Mouse (Mus musculus): ENCODE results near the gene Mthfr. TPM values are rescaled to one million over a fixed set of nuclear protein-coding genes. Genes with fewer than 3 reads are reported as not detected.

The Mthfr gene
- polyA plus RNA-seq, 1 experiment, result 19.7 TPM

DNA sequence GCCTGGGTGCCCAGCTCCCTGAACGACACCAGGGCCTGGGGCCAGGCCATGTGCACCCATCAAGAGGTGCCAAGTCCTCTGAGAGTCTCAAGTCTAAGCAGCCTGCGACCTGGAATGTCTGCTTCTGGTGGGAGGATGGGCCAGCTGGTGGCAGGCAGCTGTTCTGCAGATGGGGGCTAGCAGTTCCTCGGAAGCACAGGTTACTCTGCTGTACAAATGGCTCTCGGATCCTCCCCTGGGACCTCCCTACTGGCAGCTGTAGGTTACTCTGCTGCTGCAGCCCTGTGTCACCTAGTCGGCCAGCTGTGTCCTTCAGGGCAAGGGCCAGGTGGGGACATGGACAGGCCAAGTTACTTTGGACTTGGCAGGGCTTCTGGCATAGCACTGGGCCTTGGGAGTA is 32.6 kb downstream of the Mthfr start:
- H3K27me3 ChIP-seq (ENCODE audit: control insufficient read depth, insufficient read depth, low read length), result no peaks in the 10 kb centered on the region
- no peaks in the 10 kb centered on the region for H3K36me3 ChIP-seq (ENCODE audit: control insufficient read depth, insufficient read depth, low read length)
- peaks cover 2% of the 10 kb centered on the region; the same call in 1 of the 2 replicates for H3K4me1 ChIP-seq (ENCODE audit: control insufficient read depth, insufficient read depth, insufficient read length)
- DNase-seq (ENCODE audit: low read depth in 1 of 2, low spot score in 2 of 2), result no peak
- H3K4me3 ChIP-seq (ENCODE audit: extremely low read depth, insufficient read depth, insufficient read length), result no peak overlapping the region
- WGBS, result 48% methylated on average over 5 of the region's 5 CpGs
- TF ChIP-seq CTCF (IDR thresholded peaks at IDR 0.05; ENCODE audit: extremely low read depth, insufficient read depth, insufficient read length, insufficient replicate concordance) (no peak), POLR2A (IDR thresholded peaks at IDR 0.05; ENCODE audit: low read depth, low read length) (no peak)
- no peak overlapping the region for H3K27ac ChIP-seq (ENCODE audit: insufficient read depth, low read length)

GRCm38 (mm10) chr4:148074521-148075189 is 35.8 kb downstream of the Mthfr start:
- 49% methylated on average over 17 of the region's 17 CpGs for WGBS
- TF ChIP-seq CTCF (IDR thresholded peaks at IDR 0.05; ENCODE audit: extremely low read depth, insufficient read depth, insufficient read length, insufficient replicate concordance), result no peak
- no peak for TF ChIP-seq POLR2A (IDR thresholded peaks at IDR 0.05; ENCODE audit: low read depth, low read length)
- H3K4me1 ChIP-seq (ENCODE audit: control insufficient read depth, insufficient read depth, insufficient read length), result no peaks in the 10 kb centered on the region; the same call in 1 of the 2 replicates
- peak in 1 of 2 experiments; percentile 12 for DNase-seq (ENCODE audit: low read depth in 1 of 2, low spot score in 2 of 2)
- no peaks in the 10 kb centered on the region for H3K27me3 ChIP-seq (ENCODE audit: control insufficient read depth, insufficient read depth, low read length)
- H3K27ac ChIP-seq (ENCODE audit: insufficient read depth, low read length), result no peak overlapping the region
- H3K4me3 ChIP-seq (ENCODE audit: extremely low read depth, insufficient read depth, insufficient read length), result peak overlapping the region; percentile 48; the same call in 1 of the 2 replicates
- no peaks in the 10 kb centered on the region for H3K36me3 ChIP-seq (ENCODE audit: control insufficient read depth, insufficient read depth, low read length)

DNA sequence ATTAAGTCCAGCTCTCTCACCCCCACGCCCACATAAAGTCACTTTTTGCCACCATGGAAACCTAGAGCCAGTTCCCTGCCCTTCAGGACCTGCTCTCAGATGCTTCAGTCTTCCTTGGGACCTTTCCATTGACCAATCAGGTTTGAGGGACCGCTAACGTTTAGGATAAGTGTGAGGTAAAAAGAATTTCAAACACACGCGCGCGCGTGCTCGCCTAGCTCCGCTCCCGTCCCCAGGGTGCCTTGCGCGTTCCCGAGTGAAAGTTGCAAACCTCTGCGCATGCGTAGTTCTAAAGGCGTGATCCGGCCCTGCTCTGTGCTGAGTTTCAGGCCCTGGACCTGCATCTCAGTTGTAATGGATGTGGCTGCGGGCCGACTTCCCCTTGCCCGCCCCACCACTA is 36.4 kb downstream of the Mthfr start:
- peak overlapping the region; percentile 48; the same call in 1 of the 2 replicates for H3K4me3 ChIP-seq (ENCODE audit: extremely low read depth, insufficient read depth, insufficient read length)
- WGBS, result 34% methylated on average over 21 of the region's 21 CpGs
- H3K27me3 ChIP-seq (ENCODE audit: control insufficient read depth, insufficient read depth, low read length), result no peaks in the 10 kb centered on the region
- DNase-seq (ENCODE audit: low read depth in 1 of 2, low spot score in 2 of 2), result peak; percentile 38 to 68
- TF ChIP-seq CTCF (IDR thresholded peaks at IDR 0.05; ENCODE audit: extremely low read depth, insufficient read depth, insufficient read length, insufficient replicate concordance), result no peak
- TF ChIP-seq POLR2A (IDR thresholded peaks at IDR 0.05; ENCODE audit: low read depth, low read length), result no peak
- H3K4me1 ChIP-seq (ENCODE audit: control insufficient read depth, insufficient read depth, insufficient read length), result no peaks in the 10 kb centered on the region
- no peak overlapping the region for H3K27ac ChIP-seq (ENCODE audit: insufficient read depth, low read length)
- H3K36me3 ChIP-seq (ENCODE audit: control insufficient read depth, insufficient read depth, low read length), result peaks cover 2% of the 10 kb centered on the region; the same call in 1 of the 2 replicates

- no peak for DNase-seq (ENCODE audit: low read depth in 1 of 2, low spot score in 2 of 2)
- H3K27ac ChIP-seq (ENCODE audit: insufficient read depth, low read length), result no peak overlapping the region
- peaks cover 4% of the 10 kb centered on the region; the same call in 1 of the 2 replicates for H3K36me3 ChIP-seq (ENCODE audit: control insufficient read depth, insufficient read depth, low read length)
- WGBS, result 90% methylated on average over 6 of the region's 6 CpGs
- no peaks in the 10 kb centered on the region for H3K27me3 ChIP-seq (ENCODE audit: control insufficient read depth, insufficient read depth, low read length)
- TF ChIP-seq POLR2A (IDR thresholded peaks at IDR 0.05; ENCODE audit: low read depth, low read length), result no peak
- no peak for TF ChIP-seq CTCF (IDR thresholded peaks at IDR 0.05; ENCODE audit: extremely low read depth, insufficient read depth, insufficient read length, insufficient replicate concordance)
- H3K4me1 ChIP-seq (ENCODE audit: control insufficient read depth, insufficient read depth, insufficient read length), result no peaks in the 10 kb centered on the region
- no peak overlapping the region for H3K4me3 ChIP-seq (ENCODE audit: extremely low read depth, insufficient read depth, insufficient read length)
Measured at GRCm38 (mm10) chr4:148075881-148076280, 37.0 kb downstream of the Mthfr start.

- H3K27me3 ChIP-seq (ENCODE audit: control insufficient read depth, insufficient read depth, low read length), result no peaks in the 10 kb centered on the region
- no peak overlapping the region for H3K4me3 ChIP-seq (ENCODE audit: extremely low read depth, insufficient read depth, insufficient read length)
- no peak overlapping the region for H3K27ac ChIP-seq (ENCODE audit: insufficient read depth, low read length)
- 90% methylated on average over 6 of the region's 6 CpGs for WGBS
- DNase-seq (ENCODE audit: low read depth in 1 of 2, low spot score in 2 of 2), result no peak
- peaks cover 6% of the 10 kb centered on the region for H3K36me3 ChIP-seq (ENCODE audit: control insufficient read depth, insufficient read depth, low read length)
- peaks cover 11% of the 10 kb centered on the region; the same call in 1 of the 2 replicates for H3K4me1 ChIP-seq (ENCODE audit: control insufficient read depth, insufficient read depth, insufficient read length)
- TF ChIP-seq CTCF (IDR thresholded peaks at IDR 0.05; ENCODE audit: extremely low read depth, insufficient read depth, insufficient read length, insufficient replicate concordance), result no peak
- TF ChIP-seq POLR2A (IDR thresholded peaks at IDR 0.05; ENCODE audit: low read depth, low read length), result no peak
Measured at GRCm38 (mm10) chr4:148079212-148079611, 40.3 kb downstream of the Mthfr start.

DNA sequence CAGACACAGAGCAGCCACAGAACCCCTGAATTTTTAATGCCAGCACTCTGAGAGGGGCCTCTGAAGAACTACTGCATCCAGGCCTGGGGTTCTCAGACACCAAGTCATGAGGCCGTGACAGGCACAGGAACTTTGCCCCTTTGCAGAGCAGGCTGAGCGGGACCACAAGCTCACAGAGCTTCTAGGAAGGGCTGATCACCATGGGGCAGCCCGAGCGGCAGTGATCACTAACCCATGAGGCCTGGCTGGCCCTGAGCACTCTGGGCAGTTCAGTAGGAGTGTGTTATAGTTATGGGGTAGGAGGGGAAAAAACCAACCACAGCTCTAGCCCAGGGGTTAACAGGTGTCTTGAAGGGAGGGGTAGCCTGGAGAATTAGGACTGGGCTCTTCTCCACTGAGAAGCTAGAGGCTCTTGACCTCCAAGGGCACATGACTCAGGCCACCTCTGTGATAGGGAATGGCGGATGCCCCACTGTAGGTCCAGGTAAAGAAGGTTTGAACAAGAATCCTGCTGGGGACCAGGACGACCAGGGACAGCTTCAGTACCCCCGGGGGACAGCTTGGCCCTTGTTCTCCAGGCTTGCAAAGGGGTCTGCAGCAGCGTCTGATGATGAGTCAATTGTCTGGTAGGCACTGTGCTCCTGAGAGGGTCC is 41.2 kb downstream of the Mthfr start:
- 90% methylated on average over 8 of the region's 8 CpGs for WGBS
- H3K27me3 ChIP-seq (ENCODE audit: control insufficient read depth, insufficient read depth, low read length), result no peaks in the 10 kb centered on the region
- no peak for DNase-seq (ENCODE audit: low read depth in 1 of 2, low spot score in 2 of 2)
- H3K27ac ChIP-seq (ENCODE audit: insufficient read depth, low read length), result no peak overlapping the region
- no peak for TF ChIP-seq CTCF (IDR thresholded peaks at IDR 0.05; ENCODE audit: extremely low read depth, insufficient read depth, insufficient read length, insufficient replicate concordance)
- no peak for TF ChIP-seq POLR2A (IDR thresholded peaks at IDR 0.05; ENCODE audit: low read depth, low read length)
- peaks cover 6% of the 10 kb centered on the region for H3K36me3 ChIP-seq (ENCODE audit: control insufficient read depth, insufficient read depth, low read length)
- H3K4me3 ChIP-seq (ENCODE audit: extremely low read depth, insufficient read depth, insufficient read length), result no peak overlapping the region
- H3K4me1 ChIP-seq (ENCODE audit: control insufficient read depth, insufficient read depth, insufficient read length), result peaks cover 11% of the 10 kb centered on the region; the same call in 1 of the 2 replicates

GRCm38 (mm10) chr4:148080597-148080973 is 41.7 kb downstream of the Mthfr start:
- no peak for DNase-seq (ENCODE audit: low read depth in 1 of 2, low spot score in 2 of 2)
- peaks cover 11% of the 10 kb centered on the region; the same call in 1 of the 2 replicates for H3K4me1 ChIP-seq (ENCODE audit: control insufficient read depth, insufficient read depth, insufficient read length)
- H3K36me3 ChIP-seq (ENCODE audit: control insufficient read depth, insufficient read depth, low read length), result peaks cover 6% of the 10 kb centered on the region
- TF ChIP-seq POLR2A (IDR thresholded peaks at IDR 0.05; ENCODE audit: low read depth, low read length), result no peak
- no peak for TF ChIP-seq CTCF (IDR thresholded peaks at IDR 0.05; ENCODE audit: extremely low read depth, insufficient read depth, insufficient read length, insufficient replicate concordance)
- H3K27ac ChIP-seq (ENCODE audit: insufficient read depth, low read length), result no peak overlapping the region
- no peaks in the 10 kb centered on the region for H3K27me3 ChIP-seq (ENCODE audit: control insufficient read depth, insufficient read depth, low read length)
- WGBS, result 93% methylated on average over 1 of the region's 1 CpGs
- no peak overlapping the region for H3K4me3 ChIP-seq (ENCODE audit: extremely low read depth, insufficient read depth, insufficient read length)
